Mouse (Mus musculus): ENCODE data around the gene Smox.

DNA sequence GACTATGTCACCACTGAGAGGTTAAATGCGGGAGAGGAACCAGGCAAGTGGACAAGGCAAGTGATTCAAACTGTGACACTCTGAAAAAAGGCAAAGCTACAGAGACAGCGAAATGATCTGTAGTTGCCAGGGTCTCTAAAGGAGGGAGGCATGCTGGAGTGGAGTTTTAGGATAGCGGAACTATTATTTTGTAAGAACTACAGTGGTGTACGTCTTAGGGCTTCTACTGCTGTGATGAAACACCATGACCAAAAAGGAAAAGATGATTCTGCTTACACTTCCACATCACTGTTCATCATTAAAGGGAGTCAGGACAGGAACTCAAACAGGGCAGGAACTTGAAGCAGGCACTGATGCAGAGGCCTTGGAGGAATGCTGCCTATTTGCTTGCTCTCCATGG, 12.4 kb upstream of the Smox start:
- TF ChIP-seq CTCF (IDR thresholded peaks at IDR 0.05; ENCODE audit: control insufficient read depth, insufficient read depth, low read length) (no peak), POLR2A (IDR thresholded peaks at IDR 0.05; ENCODE audit: borderline replicate concordance, control insufficient read depth, low read depth, low read length) (no peak)

Measured in bone marrow, adult 2 months (tissue).